Mouse (Mus musculus) inflammation-experienced regulatory T-cells (primary cell): ENCODE data around the gene Serping1. TPM values are rescaled to one million over a fixed set of nuclear protein-coding genes. Genes with fewer than 3 reads are reported as not detected.

ENCODE experiments used
- polyA plus RNA-seq, 2 experiments: library from polyadenylated mRNA; unstranded; fragments of 100-300 nt; shearing (Covaris generic); gene quantifications; one replicate each; pipeline ENCODE4 v1.2.1; 2017

The Serping1 gene
- 1 to 10 TPM in 1 of 2 experiments, not detected in 1; 1.2 TPM for polyA plus RNA-seq

DNA sequence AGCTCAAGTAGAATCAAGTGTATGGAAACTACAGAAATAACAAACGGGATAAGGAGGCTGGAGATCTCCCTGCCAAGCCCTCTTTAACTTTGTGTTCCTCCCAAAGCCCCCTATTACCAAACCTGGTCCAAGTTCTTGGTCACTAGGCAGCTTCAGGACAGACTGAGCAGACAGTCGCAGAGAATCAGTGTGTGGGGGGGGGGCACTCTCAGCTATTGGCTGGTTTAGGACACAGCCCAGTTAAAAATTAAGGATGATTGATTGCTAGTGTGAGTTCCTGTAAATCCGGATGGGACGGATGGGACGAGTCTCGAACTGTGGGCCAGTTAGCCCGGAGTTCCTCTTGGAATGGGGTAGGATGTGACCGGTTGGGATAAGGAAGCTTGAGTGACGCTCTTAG is at the start of gene Serping1:
TSS of gene Serping1 (minus strand) at position 204 of the 400 bp plus-strand sequence.

DNA sequence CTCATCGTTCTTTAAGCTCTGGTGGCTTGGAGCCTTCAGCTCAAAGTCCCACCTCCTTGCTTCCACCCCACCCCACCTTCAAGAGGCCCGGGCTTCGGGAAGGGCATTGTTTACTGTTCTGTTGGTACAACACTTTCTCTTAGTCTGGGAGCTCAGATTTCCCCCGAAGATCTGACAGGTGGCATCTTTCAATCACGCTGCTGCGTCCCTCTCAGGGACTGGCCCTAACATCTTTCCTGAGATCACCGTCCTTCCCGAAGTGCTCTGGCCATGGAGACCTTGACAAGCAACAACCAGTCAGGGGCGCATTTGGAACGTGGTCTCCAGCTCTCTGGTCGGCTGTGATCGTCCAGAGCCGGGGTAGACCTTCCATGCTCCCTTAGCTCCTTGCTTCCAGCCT is 47.3 kb upstream of the Serping1 start, which contains the start of gene Smtnl1:
TSS of gene Smtnl1 (minus strand) at position 101 of the 400 bp plus-strand sequence.

DNA sequence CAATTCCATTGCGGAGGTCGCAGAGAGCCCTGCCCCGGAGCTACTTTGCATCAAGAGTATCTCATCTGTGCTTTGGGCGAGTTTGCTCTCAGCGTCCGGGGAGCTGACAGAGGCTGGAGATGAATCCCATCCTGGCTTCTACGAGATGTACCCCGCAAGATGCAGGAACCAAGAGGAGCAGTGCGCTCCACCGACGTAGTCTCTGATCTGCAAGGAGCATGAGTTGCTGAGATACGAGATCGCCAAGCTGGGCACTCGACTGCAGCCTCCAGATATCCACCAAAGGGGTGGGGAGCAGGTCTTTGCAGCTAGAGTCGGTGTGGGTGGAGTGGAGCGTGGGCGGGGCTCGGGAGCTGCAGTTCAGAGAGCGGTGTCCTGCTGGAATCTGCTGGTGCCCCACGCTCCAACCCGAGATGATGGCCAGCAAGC is 23.3 kb upstream of the Serping1 start, which contains the start of gene Ube2l6:
TSS of gene Ube2l6 (plus strand) at position 336 of the 429 bp plus-strand sequence.

DNA sequence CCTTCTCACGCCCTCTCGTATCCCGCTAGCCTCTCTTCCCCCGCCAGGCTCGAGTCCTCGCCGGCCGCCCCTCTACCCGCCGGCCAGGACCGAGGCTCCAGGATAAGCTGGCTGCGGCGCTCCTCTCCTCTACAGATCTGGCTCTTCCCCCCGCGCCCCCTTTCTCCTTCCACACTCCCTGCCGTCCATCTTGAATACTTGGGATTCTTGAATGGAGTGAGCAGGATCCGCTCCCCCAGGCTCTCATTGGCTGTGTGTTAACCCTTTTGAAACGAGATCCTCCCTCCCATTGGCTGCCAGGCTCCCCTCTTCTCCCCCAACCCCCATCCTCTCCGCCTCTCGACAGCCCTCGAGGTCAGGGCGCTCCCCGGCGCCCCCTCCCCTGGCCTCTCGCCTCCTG is 31.7 kb downstream of the Serping1 start, which contains the start of gene Gm19426:
TSS of gene Gm19426 (minus strand) at position 95 of the 400 bp plus-strand sequence.

DNA sequence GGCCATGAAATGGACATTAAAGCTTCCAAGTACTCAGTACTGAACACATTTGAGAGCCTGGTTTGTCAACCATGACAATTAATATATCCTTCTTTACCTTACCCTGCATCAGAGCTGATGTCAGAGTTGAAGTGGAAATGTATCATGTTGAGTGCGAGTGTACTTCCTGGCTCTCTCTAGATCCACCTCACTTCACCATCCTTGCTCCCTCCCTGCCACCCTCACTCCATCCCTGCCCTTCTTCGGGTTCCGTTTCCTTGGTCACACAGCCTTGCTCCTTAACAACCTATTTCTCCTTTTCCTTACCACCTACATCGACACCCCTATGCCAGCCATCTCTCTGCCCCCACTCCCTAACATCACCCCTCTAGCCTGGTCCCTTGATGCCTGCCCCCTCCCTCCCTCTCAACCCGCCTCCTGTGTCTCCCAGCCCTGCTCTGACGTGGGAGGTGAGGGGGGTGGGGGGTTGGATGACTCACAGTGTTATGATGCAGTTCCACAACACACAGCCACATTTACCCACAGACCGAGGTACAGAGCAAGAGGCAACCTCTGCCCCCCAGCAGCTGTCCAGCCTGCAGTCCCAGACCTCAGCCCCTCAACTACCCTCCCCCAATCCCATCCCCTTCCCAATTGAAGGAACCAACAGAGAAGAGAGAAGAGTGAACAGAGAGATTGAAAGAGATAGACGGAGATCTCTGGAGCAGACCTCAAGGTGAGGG is 41.5 kb downstream of the Serping1 start, which contains the start of gene Ypel4:
TSS of gene Ypel4 (plus strand) at position 480 of the 722 bp plus-strand sequence.

DNA sequence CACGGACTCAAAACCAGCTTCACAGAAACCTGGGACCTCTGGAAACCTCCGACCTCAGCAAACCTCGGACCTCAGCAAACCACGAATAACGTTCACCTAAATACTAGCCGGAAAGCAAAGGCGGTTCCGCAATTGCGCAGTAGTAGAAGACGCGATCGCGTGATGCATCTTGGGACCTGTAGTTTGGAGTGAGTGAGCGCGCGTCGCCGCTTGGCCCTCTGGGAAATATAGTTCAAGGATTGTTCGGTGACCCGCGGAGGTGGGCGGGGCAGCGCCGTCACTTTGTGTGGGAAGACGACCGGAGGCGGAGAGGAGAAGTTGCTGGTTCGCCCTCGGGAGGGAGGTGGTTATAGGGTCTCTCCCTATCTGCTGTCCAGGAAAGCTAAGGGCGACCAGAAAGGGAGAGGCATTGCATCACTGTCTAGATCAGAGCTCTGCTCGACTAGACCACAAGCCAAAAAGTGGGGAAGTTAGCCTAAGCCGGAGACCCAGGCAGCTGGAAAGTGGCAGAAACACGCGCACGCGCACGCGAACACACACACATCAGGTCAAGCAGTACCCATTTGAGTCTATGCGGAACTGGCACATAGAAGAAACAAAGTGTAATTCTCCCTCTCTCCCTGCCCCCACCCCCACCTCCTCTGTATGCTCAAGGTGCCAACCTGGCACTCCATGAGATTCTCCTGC is 47.9 kb downstream of the Serping1 start, which contains the start of gene Clp1:
TSS of gene Clp1 (minus strand) at position 179 of the 687 bp plus-strand sequence.

Other genes starting within 250 kb of the Serping1 start
- 1 to 10 TPM in 1 of 2 experiments, not detected in 1; 1.3 TPM for gene Ctnnd1, start 124.7 kb downstream of the Serping1 start, polyA plus RNA-seq
- 1 to 10 TPM in 1 of 2 experiments, under 1 TPM in 1; 0.23 to 2.7 TPM for gene Btbd18, start 116.4 kb downstream of the Serping1 start, polyA plus RNA-seq
- 10 to 100 TPM; 75.6 to 81.6 TPM for gene Selenoh, start 104.7 kb downstream of the Serping1 start, polyA plus RNA-seq
- not detected for gene Gm28635, start 97.4 kb downstream of the Serping1 start, polyA plus RNA-seq
- gene Med19, start 97.0 kb downstream of the Serping1 start, polyA plus RNA-seq: 10 to 100 TPM; 38.9 to 41.3 TPM
- 100 to 1,000 TPM in 1 of 2 experiments, 10 to 100 TPM in 1; 98.7 to 114 TPM for gene Tmx2, start 96.3 kb downstream of the Serping1 start, polyA plus RNA-seq
- gene Zdhhc5, start 60.3 kb downstream of the Serping1 start, polyA plus RNA-seq: 10 to 100 TPM; 50.2 to 64.0 TPM
- gene Clp1, start 48.1 kb downstream of the Serping1 start, polyA plus RNA-seq: 10 to 100 TPM; 52.6 to 66.0 TPM
- 1 to 10 TPM in 1 of 2 experiments, under 1 TPM in 1; 0.70 to 3.7 TPM for gene Ypel4, start 41.4 kb downstream of the Serping1 start, polyA plus RNA-seq
- not detected for gene Gm19426, start 31.8 kb downstream of the Serping1 start, polyA plus RNA-seq
- 10 to 100 TPM; 24.6 to 55.7 TPM for gene Ube2l6, start 23.4 kb upstream of the Serping1 start, polyA plus RNA-seq
- gene Smtnl1, start 47.2 kb upstream of the Serping1 start, polyA plus RNA-seq: under 1 TPM in 1 of 2 experiments, not detected in 1; 0.37 TPM
- gene Timm10, start 51.6 kb upstream of the Serping1 start, polyA plus RNA-seq: 10 to 100 TPM; 28.3 to 30.9 TPM
- 1 to 10 TPM; 1.3 to 3.9 TPM for gene Slc43a1, start 63.4 kb upstream of the Serping1 start, polyA plus RNA-seq
- gene Rtn4rl2, start 111.3 kb upstream of the Serping1 start, polyA plus RNA-seq: not detected
- 1 to 10 TPM; 4.8 to 9.5 TPM for gene Slc43a3, start 161.1 kb upstream of the Serping1 start, polyA plus RNA-seq
- gene Prg2, start 205.0 kb upstream of the Serping1 start, polyA plus RNA-seq: not detected
- gene Prg3, start 212.8 kb upstream of the Serping1 start, polyA plus RNA-seq: under 1 TPM in 1 of 2 experiments, not detected in 1; 0.70 TPM